Mouse (Mus musculus): ENCODE results near the gene Syt9. TPM values are rescaled to one million over a fixed set of nuclear protein-coding genes. Genes with fewer than 3 reads are reported as not detected.

Gene Syt9
- polyA plus RNA-seq, 1 experiment, result 0.05 TPM

- WGBS, result 85% methylated on average over 3 of the region's 3 CpGs
- DNase-seq (ENCODE audit: low read depth in 1 of 2, low spot score in 2 of 2), result no peak
- H3K4me1 ChIP-seq (ENCODE audit: control insufficient read depth, insufficient read depth, insufficient read length), result no peaks in the 10 kb centered on the region
- H3K27me3 ChIP-seq (ENCODE audit: control insufficient read depth, insufficient read depth, low read length), result no peaks in the 10 kb centered on the region
- no peak overlapping the region for H3K27ac ChIP-seq (ENCODE audit: insufficient read depth, low read length)
- no peak overlapping the region for H3K4me3 ChIP-seq (ENCODE audit: extremely low read depth, insufficient read depth, insufficient read length)
- no peak for TF ChIP-seq POLR2A (IDR thresholded peaks at IDR 0.05; ENCODE audit: low read depth, low read length)
- no peak for TF ChIP-seq CTCF (IDR thresholded peaks at IDR 0.05; ENCODE audit: extremely low read depth, insufficient read depth, insufficient read length, insufficient replicate concordance)
- H3K36me3 ChIP-seq (ENCODE audit: control insufficient read depth, insufficient read depth, low read length), result no peaks in the 10 kb centered on the region
Measured at GRCm38 (mm10) chr7:107362153-107362552, 8.4 kb upstream of the Syt9 start.

- TF ChIP-seq POLR2A (IDR thresholded peaks at IDR 0.05; ENCODE audit: low read depth, low read length) (no peak), CTCF (IDR thresholded peaks at IDR 0.05; ENCODE audit: extremely low read depth, insufficient read depth, insufficient read length, insufficient replicate concordance) (no peak)
- Histone ChIP-seq H3K27me3 (ENCODE audit: control insufficient read depth, insufficient read depth, low read length) (no peaks in the 10 kb centered on the region), H3K4me3 (ENCODE audit: extremely low read depth, insufficient read depth, insufficient read length) (no peak overlapping the region), H3K27ac (ENCODE audit: insufficient read depth, low read length) (no peak overlapping the region), H3K36me3 (ENCODE audit: control insufficient read depth, insufficient read depth, low read length) (no peaks in the 10 kb centered on the region), H3K4me1 (ENCODE audit: control insufficient read depth, insufficient read depth, insufficient read length) (no peaks in the 10 kb centered on the region)
- no peak for DNase-seq (ENCODE audit: low read depth in 1 of 2, low spot score in 2 of 2)
- 82% methylated on average over 3 of the region's 3 CpGs for WGBS
Measured at GRCm38 (mm10) chr7:107362634-107363033, 7.9 kb upstream of the Syt9 start.

GRCm38 (mm10) chr7:107371126-107371920 is 795 bp downstream of the Syt9 start:
- WGBS, result 9% methylated on average over 44 of the region's 45 CpGs

GRCm38 (mm10) chr7:107380562-107380961 is 10.0 kb downstream of the Syt9 start:
- Histone ChIP-seq H3K36me3 (ENCODE audit: control insufficient read depth, insufficient read depth, low read length) (no peaks in the 10 kb centered on the region), H3K27ac (ENCODE audit: insufficient read depth, low read length) (no peak overlapping the region), H3K4me3 (ENCODE audit: extremely low read depth, insufficient read depth, insufficient read length) (no peak overlapping the region), H3K27me3 (ENCODE audit: control insufficient read depth, insufficient read depth, low read length) (no peaks in the 10 kb centered on the region), H3K4me1 (ENCODE audit: control insufficient read depth, insufficient read depth, insufficient read length) (no peaks in the 10 kb centered on the region)
- WGBS, result 86% methylated on average over 5 of the region's 5 CpGs
- TF ChIP-seq POLR2A (IDR thresholded peaks at IDR 0.05; ENCODE audit: low read depth, low read length) (no peak), CTCF (IDR thresholded peaks at IDR 0.05; ENCODE audit: extremely low read depth, insufficient read depth, insufficient read length, insufficient replicate concordance) (no peak)
- no peak for DNase-seq (ENCODE audit: low read depth in 1 of 2, low spot score in 2 of 2)

More at GRCm38 (mm10) chr7:107371126-107371920, 795 bp downstream of the Syt9 start:
- peaks cover 8% of the 10 kb centered on the region for H3K27me3 ChIP-seq (ENCODE audit: control insufficient read depth, insufficient read depth, low read length)
- TF ChIP-seq CTCF (IDR thresholded peaks at IDR 0.05; ENCODE audit: extremely low read depth, insufficient read depth, insufficient read length, insufficient replicate concordance) (no peak), POLR2A (IDR thresholded peaks at IDR 0.05; ENCODE audit: low read depth, low read length) (no peak)
- H3K4me3 ChIP-seq (ENCODE audit: extremely low read depth, insufficient read depth, insufficient read length), result no peak overlapping the region; the same call in 1 of the 2 replicates
- H3K4me1 ChIP-seq (ENCODE audit: control insufficient read depth, insufficient read depth, insufficient read length), result no peaks in the 10 kb centered on the region
- no peak overlapping the region for H3K27ac ChIP-seq (ENCODE audit: insufficient read depth, low read length)
- DNase-seq (ENCODE audit: low read depth in 1 of 2, low spot score in 2 of 2), result no peak
- H3K36me3 ChIP-seq (ENCODE audit: control insufficient read depth, insufficient read depth, low read length), result no peaks in the 10 kb centered on the region

- DNase-seq (ENCODE audit: low read depth in 1 of 2, low spot score in 2 of 2), result no peak
- H3K36me3 ChIP-seq (ENCODE audit: control insufficient read depth, insufficient read depth, low read length), result no peaks in the 10 kb centered on the region
- TF ChIP-seq CTCF (IDR thresholded peaks at IDR 0.05; ENCODE audit: extremely low read depth, insufficient read depth, insufficient read length, insufficient replicate concordance), result no peak
- no peak for TF ChIP-seq POLR2A (IDR thresholded peaks at IDR 0.05; ENCODE audit: low read depth, low read length)
- H3K4me3 ChIP-seq (ENCODE audit: extremely low read depth, insufficient read depth, insufficient read length), result no peak overlapping the region
- H3K4me1 ChIP-seq (ENCODE audit: control insufficient read depth, insufficient read depth, insufficient read length), result no peaks in the 10 kb centered on the region
- H3K27ac ChIP-seq (ENCODE audit: insufficient read depth, low read length), result no peak overlapping the region
- H3K27me3 ChIP-seq (ENCODE audit: control insufficient read depth, insufficient read depth, low read length), result no peaks in the 10 kb centered on the region
Measured at GRCm38 (mm10) chr7:107389604-107390003, 19.1 kb downstream of the Syt9 start.

- H3K27ac ChIP-seq (ENCODE audit: insufficient read depth, low read length), result no peak overlapping the region
- no peak for DNase-seq (ENCODE audit: low read depth in 1 of 2, low spot score in 2 of 2)
- no peak for TF ChIP-seq POLR2A (IDR thresholded peaks at IDR 0.05; ENCODE audit: low read depth, low read length)
- TF ChIP-seq CTCF (IDR thresholded peaks at IDR 0.05; ENCODE audit: extremely low read depth, insufficient read depth, insufficient read length, insufficient replicate concordance), result no peak
- no peak overlapping the region for H3K4me3 ChIP-seq (ENCODE audit: extremely low read depth, insufficient read depth, insufficient read length)
- 64% methylated on average over 2 of the region's 2 CpGs for WGBS
- no peaks in the 10 kb centered on the region for H3K27me3 ChIP-seq (ENCODE audit: control insufficient read depth, insufficient read depth, low read length)
- no peaks in the 10 kb centered on the region for H3K4me1 ChIP-seq (ENCODE audit: control insufficient read depth, insufficient read depth, insufficient read length)
- H3K36me3 ChIP-seq (ENCODE audit: control insufficient read depth, insufficient read depth, low read length), result no peaks in the 10 kb centered on the region
Measured at GRCm38 (mm10) chr7:107392749-107393148, 22.2 kb downstream of the Syt9 start.

All from spleen, adult 2 months (tissue).